Mouse (Mus musculus) heart, embryonic 11.5 days (tissue): ENCODE data around the gene Melk. TPM values are rescaled to one million over a fixed set of nuclear protein-coding genes. Genes with fewer than 3 reads are reported as not detected.
A peak's percentile ranks its signal among the peaks of the same experiment; 100 is the strongest.

ENCODE experiments used
- ATAC-seq: fragments of 200-750 bp; cut with Nextera tagmentation; replicated peaks from 2 replicates; pipeline ENCODE4 v1.8.0; 2017; ENCODE audit warnings: moderate library complexity; ENCODE audit not compliant: insufficient number of reproducible peaks, low FRiP score, low TSS enrichment
- H3K27ac ChIP-seq: fragments of 300-500 bp; sonication (generic); 2 replicates; pipeline ENCODE4 v1.5.1; 2014; ENCODE audit warnings: mild to moderate bottlenecking, low read depth, low read length
- H3K27me3 ChIP-seq: fragments of 300-500 bp; sonication (generic); 2 replicates; pipeline ENCODE4 v1.6.1; 2014; ENCODE audit warnings: mild to moderate bottlenecking, low read length, mixed read lengths; ENCODE audit not compliant: control insufficient read depth, insufficient read depth
- H3K36me3 ChIP-seq: fragments of 300-500 bp; sonication (generic); 2 replicates; pipeline ENCODE4 v1.6.1; 2014; ENCODE audit warnings: mild to moderate bottlenecking, low read length, moderate library complexity, mixed read lengths; ENCODE audit not compliant: control insufficient read depth, insufficient read depth
- H3K4me1 ChIP-seq: fragments of 300-500 bp; sonication (generic); 2 replicates; pipeline ENCODE4 v1.6.1; 2014; ENCODE audit warnings: low read length; ENCODE audit not compliant: control insufficient read depth, insufficient read depth
- H3K4me2 ChIP-seq: fragments of 300-500 bp; sonication (generic); 2 replicates; pipeline ENCODE4 v1.6.1; 2014; ENCODE audit warnings: mild to moderate bottlenecking, moderate library complexity
- H3K4me3 ChIP-seq: fragments of 300-500 bp; sonication (generic); 2 replicates; pipeline ENCODE4 v1.5.1; 2014; ENCODE audit warnings: low read depth, low read length
- H3K9ac ChIP-seq: fragments of 300-500 bp; sonication (generic); 2 replicates; pipeline ENCODE4 v1.6.1; 2014; ENCODE audit warnings: mild to moderate bottlenecking, low read depth, low read length, moderate library complexity
- H3K9me3 ChIP-seq: fragments of 300-500 bp; sonication (generic); replicated peaks from 2 replicates; pipeline ENCODE4 v1.6.1; 2016; ENCODE audit warnings: low read length; ENCODE audit not compliant: control insufficient read depth
- WGBS: fragments of 180-500 bp; shearing (Covaris S2); extraction: QIAGEN DNeasy Blood & Tissue Kit; methylation state at CpG from one replicate; pipeline ENCODE4 v1.1.7; 2014; ENCODE audit not compliant: insufficient replicate concordance; 5-methylcytosine and 5-hydroxymethylcytosine counted together
- polyA plus RNA-seq: library from polyadenylated mRNA; unstranded; fragments of >200 nt; fragmentation: Nextera tagmentation; extraction: Ambion mirVana; gene quantifications from 2 replicates; pipeline ENCODE4 v1.2.1, GENCODE M21; 2014

The Melk gene
- polyA plus RNA-seq, 1 experiment from 2014 or later, result 29.4 TPM

GRCm38 (mm10) chr4:44316270-44316809 is 15.7 kb downstream of the Melk start:
- 0 out of 2 replicates have a peak, but pooled peaks cover 2% of the 10 kb centered on the region for H3K36me3 ChIP-seq
- H3K27me3 ChIP-seq, result no peaks in the 10 kb centered on the region
- no peaks in the 10 kb centered on the region for H3K4me1 ChIP-seq
- no peak overlapping the region for H3K4me2 ChIP-seq
- H3K9ac ChIP-seq, result no peak overlapping the region
- WGBS, result 81% methylated on average over 12 of the region's 12 CpGs
- no peak overlapping the region for H3K4me3 ChIP-seq
- no peak for ATAC-seq
- H3K27ac ChIP-seq, result no peak overlapping the region
- H3K9me3 ChIP-seq, result no peaks in the 10 kb centered on the region

- no peaks in the 10 kb centered on the region for H3K27me3 ChIP-seq
- no peak for ATAC-seq
- WGBS, result 92% methylated on average over 6 of the region's 6 CpGs
- no peak overlapping the region for H3K27ac ChIP-seq
- no peak overlapping the region for H3K4me2 ChIP-seq
- H3K9me3 ChIP-seq, result no peaks in the 10 kb centered on the region
- no peaks in the 10 kb centered on the region for H3K4me1 ChIP-seq
- no peak overlapping the region for H3K4me3 ChIP-seq
- no peaks in the 10 kb centered on the region for H3K36me3 ChIP-seq
- H3K9ac ChIP-seq, result no peak overlapping the region
Measured at GRCm38 (mm10) chr4:44320448-44320847, 19.8 kb downstream of the Melk start.

GRCm38 (mm10) chr4:44322124-44322523 is 21.4 kb downstream of the Melk start:
- ATAC-seq, result no peak
- H3K36me3 ChIP-seq, result no peaks in the 10 kb centered on the region
- 85% methylated on average over 7 of the region's 7 CpGs for whole genome bisulfite sequencing

GRCm38 (mm10) chr4:44325453-44325852 is 24.8 kb downstream of the Melk start:
- ATAC-seq, result no peak
- Histone ChIP-seq H3K27ac (no peak overlapping the region), H3K36me3 (no peaks in the 10 kb centered on the region), H3K4me1 (no peaks in the 10 kb centered on the region), H3K27me3 (no peaks in the 10 kb centered on the region), H3K9ac (no peak overlapping the region), H3K9me3 (no peaks in the 10 kb centered on the region), H3K4me2 (no peak overlapping the region), H3K4me3 (no peak overlapping the region)
- WGBS, result 49% methylated on average over 4 of the region's 4 CpGs

More at GRCm38 (mm10) chr4:44322124-44322523, 21.4 kb downstream of the Melk start:
- Histone ChIP-seq H3K4me3 (no peak overlapping the region), H3K27me3 (no peaks in the 10 kb centered on the region), H3K9me3 (no peaks in the 10 kb centered on the region), H3K4me2 (no peak overlapping the region), H3K27ac (no peak overlapping the region), H3K4me1 (no peaks in the 10 kb centered on the region), H3K9ac (no peak overlapping the region)

GRCm38 (mm10) chr4:44326721-44327120 is 26.0 kb downstream of the Melk start:
- Histone ChIP-seq H3K9ac (no peak overlapping the region), H3K4me1 (no peaks in the 10 kb centered on the region), H3K36me3 (no peaks in the 10 kb centered on the region), H3K27me3 (no peaks in the 10 kb centered on the region), H3K27ac (no peak overlapping the region), H3K9me3 (no peaks in the 10 kb centered on the region), H3K4me3 (no peak overlapping the region), H3K4me2 (no peak overlapping the region)
- WGBS, result 84% methylated on average over 3 of the region's 3 CpGs
- ATAC-seq, result no peak

- Histone ChIP-seq H3K9me3 (no peaks in the 10 kb centered on the region), H3K4me1 (no peaks in the 10 kb centered on the region), H3K9ac (no peak overlapping the region), H3K27ac (no peak overlapping the region), H3K4me2 (no peak overlapping the region), H3K27me3 (no peaks in the 10 kb centered on the region), H3K36me3 (no peaks in the 10 kb centered on the region), H3K4me3 (no peak overlapping the region)
- ATAC-seq, result no peak
- WGBS, result 79% methylated on average over 1 of the region's 1 CpGs
Measured at GRCm38 (mm10) chr4:44327976-44328375, 27.3 kb downstream of the Melk start.

- Histone ChIP-seq H3K36me3 (no peaks in the 10 kb centered on the region), H3K9ac (no peak overlapping the region), H3K9me3 (no peaks in the 10 kb centered on the region), H3K27me3 (no peaks in the 10 kb centered on the region), H3K4me1 (no peaks in the 10 kb centered on the region), H3K4me2 (no peak overlapping the region), H3K27ac (no peak overlapping the region), H3K4me3 (no peak overlapping the region)
- no peak for ATAC-seq
- 95% methylated on average over 8 of the region's 8 CpGs for WGBS
Measured at GRCm38 (mm10) chr4:44335006-44335405, 34.3 kb downstream of the Melk start.

- H3K4me1 ChIP-seq, result no peaks in the 10 kb centered on the region
- no peak for ATAC-seq
- no peaks in the 10 kb centered on the region for H3K36me3 ChIP-seq
- no peak overlapping the region for H3K27ac ChIP-seq
- H3K9me3 ChIP-seq, result no peaks in the 10 kb centered on the region
- no peaks in the 10 kb centered on the region for H3K27me3 ChIP-seq
- H3K4me3 ChIP-seq, result no peak overlapping the region
- 87% methylated on average over 7 of the region's 7 CpGs for WGBS
- H3K4me2 ChIP-seq, result no peak overlapping the region
- H3K9ac ChIP-seq, result no peak overlapping the region
Measured at GRCm38 (mm10) chr4:44361670-44362069, 61.0 kb downstream of the Melk start.

- no peaks in the 10 kb centered on the region for H3K9me3 ChIP-seq
- H3K4me3 ChIP-seq, result no peak overlapping the region
- H3K27me3 ChIP-seq, result no peaks in the 10 kb centered on the region
- H3K27ac ChIP-seq, result 0 out of 2 replicates have a peak overlapping the region, but pooled peaks have one; percentile 41
- no peaks in the 10 kb centered on the region for H3K4me1 ChIP-seq
- H3K9ac ChIP-seq, result no peak overlapping the region
- H3K36me3 ChIP-seq, result no peaks in the 10 kb centered on the region
- no peak for ATAC-seq
- H3K4me2 ChIP-seq, result no peak overlapping the region
- 79% methylated on average over 12 of the region's 12 CpGs for WGBS
Measured at GRCm38 (mm10) chr4:44363434-44364013, 62.8 kb downstream of the Melk start.
